Mouse (Mus musculus): ENCODE results near the gene Zfp37. TPM values are rescaled to one million over a fixed set of nuclear protein-coding genes. Genes with fewer than 3 reads are reported as not detected.
"Not testable (repeated sequence)": the region's sequence is repeated elsewhere in the genome, so short reads cannot be mapped to it uniquely, and the experiment has no call there.

The Zfp37 gene
- polyA plus RNA-seq (2012; rRNA removed), result 9.6 and 10.1 TPM in 2 replicates

- no peak for DNase-seq
- 60% methylated on average over 13 of the region's 13 CpGs for WGBS
These were observed at the start of gene Zfp37 for GRCm38 (mm10) chr4:62230769-62231168. Gene Zfp37, minus strand, starts transcription at chr4:62231047.

GRCm38 (mm10) chr4:62278081-62278480, 47.2 kb upstream of the Zfp37 start:
- no peak overlapping the region for H3K27ac ChIP-seq (ENCODE audit: insufficient read depth, low read length)
- no peaks in the 10 kb centered on the region for H3K4me1 ChIP-seq (ENCODE audit: control insufficient read depth, insufficient read depth, low read length)
- no peak for TF ChIP-seq POLR2A (IDR thresholded peaks at IDR 0.05; ENCODE audit: borderline replicate concordance, insufficient read depth, low read length)
- TF ChIP-seq CTCF (IDR thresholded peaks at IDR 0.05; ENCODE audit: borderline replicate concordance, insufficient read depth, low read depth, low read length), result no peak
- DNase-seq, result no peak
- no peaks in the 10 kb centered on the region for H3K27me3 ChIP-seq (ENCODE audit: control insufficient read depth, insufficient read depth, low read length)
- no peak overlapping the region for H3K4me3 ChIP-seq (replicated peaks; ENCODE audit: insufficient read depth, low read depth, low read length)
- WGBS, result 55% methylated on average over 4 of the region's 4 CpGs

More at GRCm38 (mm10) chr4:62230769-62231168, at the start of gene Zfp37:
- 0 out of 2 replicates have a peak, but pooled peaks have one; percentile 9 for TF ChIP-seq CTCF (IDR thresholded peaks at IDR 0.05; ENCODE audit: borderline replicate concordance, insufficient read depth, low read depth, low read length)
- no peak for TF ChIP-seq POLR2A (IDR thresholded peaks at IDR 0.05; ENCODE audit: borderline replicate concordance, insufficient read depth, low read length)
- Histone ChIP-seq H3K4me3 (replicated peaks; ENCODE audit: insufficient read depth, low read depth, low read length) (no peak within 1 kb of the TSS), H3K27ac (ENCODE audit: insufficient read depth, low read length) (no peak within 1 kb of the TSS), H3K4me1 (ENCODE audit: control insufficient read depth, insufficient read depth, low read length) (no peaks in the 10 kb centered on the region), H3K27me3 (ENCODE audit: control insufficient read depth, insufficient read depth, low read length) (no peaks in the 10 kb centered on the region)

DNA sequence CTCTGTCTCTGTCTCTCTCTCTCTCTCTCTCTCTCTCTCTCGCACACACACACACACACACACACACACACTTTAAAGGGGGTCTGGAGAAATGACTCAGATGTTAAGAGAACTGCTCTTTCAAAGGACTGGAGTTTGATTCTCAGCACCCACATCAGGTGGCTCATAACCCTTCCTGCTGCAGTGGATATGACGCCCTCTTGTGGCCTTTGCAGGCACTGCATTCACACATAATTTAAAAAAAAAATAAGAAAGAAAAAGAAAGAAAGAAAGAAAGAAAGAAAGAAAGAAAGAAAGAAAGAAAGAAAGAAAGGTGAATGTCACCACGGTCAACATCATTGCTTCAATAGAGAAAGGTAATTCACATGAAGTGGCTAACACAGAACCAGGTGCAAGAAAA, 46.4 kb upstream of the Zfp37 start:
- no peak overlapping the region for H3K27ac ChIP-seq (ENCODE audit: insufficient read depth, low read length)
- no peak overlapping the region for H3K4me3 ChIP-seq (replicated peaks; ENCODE audit: insufficient read depth, low read depth, low read length)
- no peak for DNase-seq
- H3K27me3 ChIP-seq (ENCODE audit: control insufficient read depth, insufficient read depth, low read length), result no peaks in the 10 kb centered on the region
- 74% methylated on average over 3 of the region's 3 CpGs for WGBS
- TF ChIP-seq POLR2A (IDR thresholded peaks at IDR 0.05; ENCODE audit: borderline replicate concordance, insufficient read depth, low read length) (no peak), CTCF (IDR thresholded peaks at IDR 0.05; ENCODE audit: borderline replicate concordance, insufficient read depth, low read depth, low read length) (no peak)
- no peaks in the 10 kb centered on the region for H3K4me1 ChIP-seq (ENCODE audit: control insufficient read depth, insufficient read depth, low read length)

DNA sequence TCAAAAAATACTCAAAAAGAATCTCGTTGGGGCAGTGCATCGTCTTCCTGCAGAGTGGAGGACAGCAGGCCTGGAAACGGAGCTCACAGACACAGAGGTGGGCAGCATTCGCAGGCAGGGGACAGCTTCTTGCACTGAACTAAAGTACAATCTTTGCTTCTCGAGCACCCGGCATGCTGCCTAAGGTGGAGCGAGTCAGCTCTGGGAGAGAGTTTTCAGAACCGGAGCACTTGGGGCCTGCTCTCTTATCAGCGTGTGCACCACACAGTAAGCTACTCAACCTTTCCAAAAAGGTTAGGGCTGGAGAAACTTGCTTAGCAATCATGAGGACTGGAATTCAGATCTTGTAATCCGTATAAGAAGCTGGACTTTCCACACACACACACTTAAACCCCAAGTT, 45.8 kb upstream of the Zfp37 start:
- Histone ChIP-seq H3K27ac (ENCODE audit: insufficient read depth, low read length) (no peak overlapping the region), H3K27me3 (ENCODE audit: control insufficient read depth, insufficient read depth, low read length) (no peaks in the 10 kb centered on the region), H3K4me1 (ENCODE audit: control insufficient read depth, insufficient read depth, low read length) (no peaks in the 10 kb centered on the region), H3K4me3 (replicated peaks; ENCODE audit: insufficient read depth, low read depth, low read length) (no peak overlapping the region)
- TF ChIP-seq POLR2A (IDR thresholded peaks at IDR 0.05; ENCODE audit: borderline replicate concordance, insufficient read depth, low read length), result no peak
- TF ChIP-seq CTCF (IDR thresholded peaks at IDR 0.05; ENCODE audit: borderline replicate concordance, insufficient read depth, low read depth, low read length), result no peak
- DNase-seq, result no peak
- 76% methylated on average over 10 of the region's 10 CpGs for WGBS

DNA sequence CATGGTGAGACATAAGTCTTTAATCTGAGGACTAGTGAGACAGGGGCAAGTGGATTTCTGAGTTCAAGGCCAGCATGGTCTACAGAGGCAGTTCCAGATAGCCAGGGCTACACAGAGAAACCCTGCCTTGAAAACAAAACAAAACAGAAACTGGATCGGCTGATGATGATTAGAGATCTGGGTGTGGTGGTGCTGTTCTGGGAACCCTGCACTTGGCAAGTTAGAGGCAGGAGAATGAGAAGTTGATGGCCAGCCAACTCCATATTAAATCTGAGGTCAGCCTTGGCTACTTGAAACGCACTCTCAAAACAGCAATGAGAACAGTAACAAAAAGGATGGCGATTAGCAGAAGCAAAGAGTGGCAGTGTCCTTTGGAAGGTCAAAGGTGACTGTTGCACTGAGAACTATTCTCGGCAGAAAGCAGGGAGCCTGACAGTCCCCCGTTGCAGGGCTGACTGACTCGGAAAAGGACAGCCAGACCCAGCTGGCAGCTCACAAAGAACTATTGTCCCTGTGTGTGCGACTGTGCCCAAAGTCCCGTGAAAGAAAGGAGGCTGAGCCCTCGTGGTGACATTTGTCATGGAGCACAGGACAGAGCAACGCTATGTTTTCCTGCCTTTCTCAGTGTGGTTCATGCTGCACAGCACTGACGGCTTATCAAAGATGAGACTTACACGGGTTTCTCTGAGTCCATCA, 44.1 kb upstream of the Zfp37 start:
- H3K27ac ChIP-seq (ENCODE audit: insufficient read depth, low read length), result no peak overlapping the region

GRCm38 (mm10) chr4:62273916-62274315, 43.1 kb upstream of the Zfp37 start:
- Histone ChIP-seq H3K4me1 (ENCODE audit: control insufficient read depth, insufficient read depth, low read length) (no peaks in the 10 kb centered on the region), H3K27me3 (ENCODE audit: control insufficient read depth, insufficient read depth, low read length) (no peaks in the 10 kb centered on the region), H3K27ac (ENCODE audit: insufficient read depth, low read length) (no peak overlapping the region), H3K4me3 (replicated peaks; ENCODE audit: insufficient read depth, low read depth, low read length) (no peak overlapping the region)
- no peak for DNase-seq
- 82% methylated on average over 10 of the region's 10 CpGs for WGBS
- TF ChIP-seq CTCF (IDR thresholded peaks at IDR 0.05; ENCODE audit: borderline replicate concordance, insufficient read depth, low read depth, low read length), result no peak
- no peak for TF ChIP-seq POLR2A (IDR thresholded peaks at IDR 0.05; ENCODE audit: borderline replicate concordance, insufficient read depth, low read length)

More for the DNA sequence above, 44.1 kb upstream of the Zfp37 start:
- DNase-seq, result no peak
- Histone ChIP-seq H3K27me3 (ENCODE audit: control insufficient read depth, insufficient read depth, low read length) (no peaks in the 10 kb centered on the region), H3K4me1 (ENCODE audit: control insufficient read depth, insufficient read depth, low read length) (no peaks in the 10 kb centered on the region), H3K4me3 (replicated peaks; ENCODE audit: insufficient read depth, low read depth, low read length) (no peak overlapping the region)
- no peak for TF ChIP-seq CTCF (IDR thresholded peaks at IDR 0.05; ENCODE audit: borderline replicate concordance, insufficient read depth, low read depth, low read length)
- TF ChIP-seq POLR2A (IDR thresholded peaks at IDR 0.05; ENCODE audit: borderline replicate concordance, insufficient read depth, low read length), result no peak
- 9% methylated on average over 12 of the region's 12 CpGs for WGBS

DNA sequence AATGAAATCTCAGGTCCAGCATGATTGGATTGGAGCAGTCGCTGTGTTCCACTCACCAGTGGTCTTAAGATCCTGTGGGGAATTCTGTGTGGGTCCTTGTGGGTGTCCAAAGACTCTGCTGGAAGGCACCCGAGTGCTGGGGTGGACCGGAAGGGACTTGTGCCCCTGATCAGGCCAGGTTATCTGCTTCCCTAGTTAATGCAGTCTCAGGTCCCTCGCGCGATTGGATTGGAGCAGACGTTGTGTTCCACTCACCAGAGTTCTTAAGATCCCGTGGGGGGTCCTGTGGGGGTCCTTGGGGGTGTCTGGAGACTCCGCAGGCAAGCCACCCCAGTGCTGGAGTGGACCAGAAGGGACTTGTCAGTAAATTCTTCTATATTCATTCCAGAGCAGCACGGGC, 41.8 kb upstream of the Zfp37 start:
- Histone ChIP-seq H3K27me3 (ENCODE audit: control insufficient read depth, insufficient read depth, low read length) (no peaks in the 10 kb centered on the region), H3K4me3 (replicated peaks; ENCODE audit: insufficient read depth, low read depth, low read length) (no peak overlapping the region), H3K27ac (ENCODE audit: insufficient read depth, low read length) (no peak overlapping the region), H3K4me1 (ENCODE audit: control insufficient read depth, insufficient read depth, low read length) (no peaks in the 10 kb centered on the region)
- TF ChIP-seq POLR2A (IDR thresholded peaks at IDR 0.05; ENCODE audit: borderline replicate concordance, insufficient read depth, low read length), result no peak
- no peak for TF ChIP-seq CTCF (IDR thresholded peaks at IDR 0.05; ENCODE audit: borderline replicate concordance, insufficient read depth, low read depth, low read length)
- no peak for DNase-seq
- 91% methylated on average over 10 of the region's 10 CpGs for WGBS

- H3K27ac ChIP-seq (ENCODE audit: insufficient read depth, low read length), result no peak overlapping the region
- DNase-seq, result no peak
- H3K27me3 ChIP-seq (ENCODE audit: control insufficient read depth, insufficient read depth, low read length), result no peaks in the 10 kb centered on the region
- 0 out of 2 replicates have a peak, but pooled peaks cover 3% of the 10 kb centered on the region for H3K4me1 ChIP-seq (ENCODE audit: control insufficient read depth, insufficient read depth, low read length)
- 15% methylated on average over 10 of the region's 10 CpGs for WGBS
- no peak overlapping the region for H3K4me3 ChIP-seq (replicated peaks; ENCODE audit: insufficient read depth, low read depth, low read length)
- TF ChIP-seq CTCF (IDR thresholded peaks at IDR 0.05; ENCODE audit: borderline replicate concordance, insufficient read depth, low read depth, low read length) (no peak), POLR2A (IDR thresholded peaks at IDR 0.05; ENCODE audit: borderline replicate concordance, insufficient read depth, low read length) (no peak)
These were observed 36.3 kb upstream of the Zfp37 start for GRCm38 (mm10) chr4:62267101-62267500.

DNA sequence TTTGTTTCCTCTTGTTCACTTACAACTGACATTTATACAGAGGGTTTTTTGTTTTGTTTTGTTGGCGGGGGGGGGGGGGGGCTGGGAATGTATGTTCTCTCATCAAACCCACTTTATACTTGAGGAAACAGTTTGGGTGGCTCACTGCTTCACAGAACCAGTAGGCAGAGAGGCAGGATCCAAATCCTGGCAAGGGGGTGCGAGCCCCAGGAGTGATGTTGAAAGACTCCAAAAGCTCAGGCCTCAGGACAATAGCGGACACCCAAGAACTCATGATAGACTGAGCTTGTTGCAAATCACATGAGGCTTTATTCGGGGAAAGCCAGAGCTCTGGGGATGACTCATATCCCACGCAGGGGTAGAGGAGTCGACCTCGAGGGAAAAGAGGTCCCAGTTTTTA, 35.2 kb upstream of the Zfp37 start:
- DNase-seq; H3K4me3 ChIP-seq (replicated peaks; ENCODE audit: insufficient read depth, low read depth, low read length); H3K27ac ChIP-seq (ENCODE audit: insufficient read depth, low read length); H3K27me3 ChIP-seq (ENCODE audit: control insufficient read depth, insufficient read depth, low read length); H3K4me1 ChIP-seq (ENCODE audit: control insufficient read depth, insufficient read depth, low read length): not testable (repeated sequence)
- 69% methylated on average over 7 of the region's 7 CpGs for WGBS

All from cerebellum, adult 2 months (tissue).